8 mouse cellular contexts compared by ENCODE assay signal in genomic region chr2:32174170-32174741, GRCm38 (mm10). TPM values are rescaled to one million over a fixed set of nuclear protein-coding genes. Genes with fewer than 3 reads are reported as not detected.
DNase-seq lines count a peak whose midpoint lies in the region; ATAC-seq and TF ChIP-seq lines count a peak whose summit lies in the region.

No protein-coding gene starts in this region.

- H3K36me3 ChIP-seq in hindbrain, embryonic 15.5 days: no peaks in the 10 kb centered on the region
- H3K36me3 ChIP-seq in liver, embryonic 12.5 days: no peaks in the 10 kb centered on the region
- H3K36me3 ChIP-seq in neural tube, embryonic 13.5 days: no peaks in the 10 kb centered on the region

- peak overlapping the region; percentile 16; the same call in 1 of the 2 replicates for H3K9ac ChIP-seq in hindbrain, embryonic 15.5 days
- H3K9ac ChIP-seq in liver, embryonic 12.5 days: no peak overlapping the region
- H3K9ac ChIP-seq in neural tube, embryonic 13.5 days: peak overlapping the region; percentile 65

- 12% methylated on average over 13 of the region's 13 CpGs for whole genome bisulfite sequencing in cerebellum, adult 2 months
- 4% methylated on average over 13 of the region's 13 CpGs for WGBS in hindbrain, embryonic 15.5 days
- 50% methylated on average over 13 of the region's 13 CpGs for WGBS in liver, embryonic 12.5 days (ENCODE audit: insufficient replicate concordance)
- WGBS in neural tube, embryonic 13.5 days: 8% methylated on average over 13 of the region's 13 CpGs

- no peaks in the 10 kb centered on the region for H3K9me3 ChIP-seq in hindbrain, embryonic 15.5 days
- H3K9me3 ChIP-seq in liver, embryonic 12.5 days (replicated peaks): no peaks in the 10 kb centered on the region
- H3K9me3 ChIP-seq in neural tube, embryonic 13.5 days: no peaks in the 10 kb centered on the region

- DNase-seq in MN1 (ENCODE audit: low spot score): peak; percentile 89
- DNase-seq in cerebellum, adult 2 months: peak; percentile 63 to 81
- DNase-seq in gastrocnemius, adult 18-20 months (ENCODE audit: low spot score): peak; percentile 79
- DNase-seq in layer of hippocampus, adult 11-12 months (ENCODE audit: low spot score): no peak
- DNase-seq in thymus, postnatal 10 days (ENCODE audit: low spot score in 2 of 2): no peak

- peak overlapping the region; percentile 33 for H3K4me2 ChIP-seq in hindbrain, embryonic 15.5 days
- no peak overlapping the region for H3K4me2 ChIP-seq in liver, embryonic 12.5 days
- H3K4me2 ChIP-seq in neural tube, embryonic 13.5 days: peak overlapping the region; percentile 42

- H3K27me3 ChIP-seq in cerebellum, adult 2 months (ENCODE audit: control insufficient read depth, insufficient read depth, low read length): no peaks in the 10 kb centered on the region
- H3K27me3 ChIP-seq in hindbrain, embryonic 15.5 days: no peaks in the 10 kb centered on the region
- no peaks in the 10 kb centered on the region for H3K27me3 ChIP-seq in liver, embryonic 12.5 days (replicated peaks)
- H3K27me3 ChIP-seq in neural tube, embryonic 13.5 days: no peaks in the 10 kb centered on the region

- no peak for TF ChIP-seq CTCF in cerebellum, adult 2 months (IDR thresholded peaks at IDR 0.05; ENCODE audit: borderline replicate concordance, insufficient read depth, low read depth, low read length)

- peaks cover 70% of the 10 kb centered on the region for H3K4me1 ChIP-seq in cerebellum, adult 2 months (ENCODE audit: control insufficient read depth, insufficient read depth, low read length)
- H3K4me1 ChIP-seq in hindbrain, embryonic 15.5 days (replicated peaks): peaks cover 83% of the 10 kb centered on the region
- H3K4me1 ChIP-seq in liver, embryonic 12.5 days: peaks cover 72% of the 10 kb centered on the region
- peaks cover 94% of the 10 kb centered on the region for H3K4me1 ChIP-seq in neural tube, embryonic 13.5 days (replicated peaks)

- no peak for TF ChIP-seq POLR2A in cerebellum, adult 2 months (IDR thresholded peaks at IDR 0.05; ENCODE audit: borderline replicate concordance, insufficient read depth, low read length)

- peak overlapping the region; percentile 51 for H3K27ac ChIP-seq in cerebellum, adult 2 months (ENCODE audit: insufficient read depth, low read length)
- H3K27ac ChIP-seq in hindbrain, embryonic 15.5 days (replicated peaks): peak overlapping the region; percentile 87
- peak overlapping the region; percentile 61 for H3K27ac ChIP-seq in liver, embryonic 12.5 days
- peak overlapping the region; percentile 94 for H3K27ac ChIP-seq in neural tube, embryonic 13.5 days (replicated peaks)

- no peak overlapping the region for H3K4me3 ChIP-seq in cerebellum, adult 2 months (replicated peaks; ENCODE audit: insufficient read depth, low read depth, low read length)
- no peak overlapping the region for H3K4me3 ChIP-seq in hindbrain, embryonic 15.5 days
- no peak overlapping the region for H3K4me3 ChIP-seq in liver, embryonic 12.5 days
- H3K4me3 ChIP-seq in neural tube, embryonic 13.5 days: 0 out of 2 replicates have a peak overlapping the region, but pooled peaks have one; percentile 2

- ATAC-seq in hindbrain, embryonic 15.5 days (ENCODE audit: low FRiP score, low read depth): peak; percentile 72
- peak; percentile 26; the same call in 1 of the 2 replicates for ATAC-seq in liver, embryonic 12.5 days
- ATAC-seq in neural tube, embryonic 13.5 days (ENCODE audit: low read depth): peak; percentile 75

RNA-seq across cellular contexts. Expression of gene Prrc2b, which starts 23.4 kb away (rescaled TPM):
- polyA plus RNA-seq in cerebellum, adult 2 months (2012; rRNA removed): 88.9 and 95.6 TPM in 2 replicates
- 10 to 100 TPM; 78.4 to 79.7 TPM for total RNA-seq in gastrocnemius, adult 18-20 months (2021)
- 79.7 and 81.1 TPM in 2 replicates for polyA plus RNA-seq in hindbrain, embryonic 15.5 days (2015; fragmentation: Nextera tagmentation; extraction: Ambion mirVana)
- polyA plus RNA-seq in liver, embryonic 12.5 days (2016; fragmentation: Nextera tagmentation; extraction: Ambion mirVana): 20.8 and 23.6 TPM in 2 replicates
- 61.6 and 69.8 TPM in 2 replicates for polyA plus RNA-seq in neural tube, embryonic 13.5 days (2015; fragmentation: Nextera tagmentation; extraction: Ambion mirVana)

Comparison
In these comparisons a context has a peak if more than half of its experiments do, and no peak if none do; other contexts are left out.
1. DNase-seq: peak in MN1 (single experiment), cerebellum, adult 2 months (2 of 2) and gastrocnemius, adult 18-20 months (single experiment); none in layer of hippocampus, adult 11-12 months (single experiment) and thymus, postnatal 10 days (0 of 2).
2. Peak in every context shown above with its lines, with median percentiles within 50 percentile points of each other: H3K27ac ChIP-seq and ATAC-seq.